Mouse (Mus musculus) lung, postnatal 4 days (tissue): ENCODE results near the gene Olfr1508.
"Not testable (repeated sequence)": the region's sequence is repeated elsewhere in the genome, so short reads cannot be mapped to it uniquely, and the experiment has no call there.

Experiments
- DNase-seq, 2 experiments: peaks; one replicate each; pipeline ENCODE4 v3.0.0; 2021

Olfr1508 gene

GRCm38 (mm10) chr14:52467395-52467794 lies at the start of gene Olfr1508:
Olfr1508 (minus strand) TSS chr14:52467495.
- DNase-seq, result no peak

GRCm38 (mm10) chr14:52495516-52495915 lies 28.2 kb upstream of the Olfr1508 start, which contains the start of gene Olfr1507:
Olfr1507 (minus strand) TSS chr14:52495749.
- DNase-seq, result no peak

- DNase-seq, result no peak
Observed at GRCm38 (mm10) chr14:52465738-52466137, 1.6 kb downstream of the Olfr1508 start.

GRCm38 (mm10) chr14:52461928-52462327 lies 5.4 kb downstream of the Olfr1508 start:
- DNase-seq, result no peak

GRCm38 (mm10) chr14:52451138-52451537 lies 16.2 kb downstream of the Olfr1508 start:
- DNase-seq, result no peak

GRCm38 (mm10) chr14:52442690-52443089 lies 24.6 kb downstream of the Olfr1508 start, which contains the start of gene Olfr1509:
Olfr1509 (plus strand) TSS chr14:52442990.
- no peak for DNase-seq

- no peak for DNase-seq
Observed at GRCm38 (mm10) chr14:52427686-52428085, 39.6 kb downstream of the Olfr1508 start.

GRCm38 (mm10) chr14:52414273-52414672 lies 53.0 kb downstream of the Olfr1508 start, which contains the start of gene Olfr1510:
Olfr1510 (minus strand) TSS chr14:52414373.
- DNase-seq, result no peak

- not testable (repeated sequence) for DNase-seq
Observed at GRCm38 (mm10) chr14:52410142-52410919, 57.0 kb downstream of the Olfr1508 start.
